Mouse (Mus musculus) liver, postnatal 0 days (tissue): Measurements from ENCODE around the gene Hnrnph3. TPM values are rescaled to one million over a fixed set of nuclear protein-coding genes. Genes with fewer than 3 reads are reported as not detected.

Source experiments
- ATAC-seq: fragments of 200-750 bp; cut with Nextera tagmentation; 2 replicates; pipeline ENCODE4 v1.8.0; 2017; ENCODE audit warnings: mild to moderate bottlenecking, moderate library complexity
- DNase-seq: peaks from one replicate; pipeline ENCODE4 v3.0.0-alpha.2; 2016
- H3K27ac ChIP-seq: fragments of 300-500 bp; sonication (generic); 2 replicates; pipeline ENCODE4 v1.5.1; 2014; ENCODE audit warnings: antibody characterized with exemption, moderate library complexity, mild to moderate bottlenecking, low read depth
- H3K27me3 ChIP-seq: fragments of 300-500 bp; sonication (generic); 2 replicates; pipeline ENCODE4 v1.6.1; 2014; ENCODE audit warnings: low read length, control low read depth, mixed read lengths; ENCODE audit not compliant: insufficient read depth
- H3K36me3 ChIP-seq: fragments of 300-500 bp; sonication (generic); replicated peaks from 2 replicates; pipeline ENCODE4 v1.6.1; 2014; ENCODE audit warnings: mild to moderate bottlenecking, control low read depth, low read length, moderate library complexity, mixed read lengths; ENCODE audit not compliant: insufficient read depth
- H3K4me1 ChIP-seq: fragments of 300-500 bp; sonication (generic); 2 replicates; pipeline ENCODE4 v1.6.1; 2014; ENCODE audit warnings: antibody characterized with exemption, mild to moderate bottlenecking, control low read depth; ENCODE audit not compliant: insufficient read depth
- H3K4me2 ChIP-seq: fragments of 300-500 bp; sonication (generic); 2 replicates; pipeline ENCODE4 v1.6.1; 2014; ENCODE audit warnings: low read depth, mild to moderate bottlenecking, low read length, moderate library complexity, mixed read lengths
- H3K4me3 ChIP-seq: fragments of 300-500 bp; sonication (generic); 2 replicates; pipeline ENCODE4 v1.5.1; 2014; ENCODE audit warnings: low read depth, low read length
- H3K9ac ChIP-seq: fragments of 300-500 bp; sonication (generic); replicated peaks from 2 replicates; pipeline ENCODE4 v1.6.1; 2014; ENCODE audit warnings: mild to moderate bottlenecking, moderate library complexity
- H3K9me3 ChIP-seq: fragments of 300-500 bp; sonication (generic); 2 replicates; pipeline ENCODE4 v1.6.1; 2016; ENCODE audit warnings: mild to moderate bottlenecking, control low read depth, low read length, mixed read lengths
- CTCF ChIP-seq: sonication (generic); IDR thresholded peaks from 2 replicates; pipeline ENCODE4 v1.5.1; 2016; ENCODE audit warnings: antibody characterized with exemption, low read depth
- EP300 ChIP-seq: IDR thresholded peaks from 2 replicates; pipeline ENCODE4 v1.6.1; 2016; ENCODE audit warnings: antibody characterized with exemption, low read depth, mild to moderate bottlenecking
- WGBS: fragments of 180-500 bp; shearing (Covaris S2); extraction: QIAGEN DNeasy Blood & Tissue Kit; methylation state at CpG from one replicate; pipeline ENCODE4 v1.1.7; 2014; ENCODE audit not compliant: insufficient replicate concordance; 5-methylcytosine and 5-hydroxymethylcytosine counted together
- polyA plus RNA-seq: library from polyadenylated mRNA; unstranded; fragments of >200 nt; fragmentation: Nextera tagmentation; extraction: Ambion mirVana; gene quantifications from 2 replicates; pipeline ENCODE4 v1.2.1, GENCODE M21; 2015

Gene Hnrnph3
- polyA plus RNA-seq, 1 experiment from 2014 or later, result 12.4 TPM

- ATAC-seq, result peak; percentile 46
- WGBS, result under 1% methylated on average over 58 of the region's 68 CpGs
- TF ChIP-seq CTCF, result no peak
- TF ChIP-seq EP300, result no peak
- Histone ChIP-seq H3K9me3 (no peaks in the 10 kb centered on the region), H3K4me3 (peak overlapping the region; percentile 99), H3K9ac (peak overlapping the region; percentile 100), H3K36me3 (no peaks in the 10 kb centered on the region), H3K27ac (peak overlapping the region; percentile 100), H3K27me3 (no peaks in the 10 kb centered on the region), H3K4me1 (peaks cover 22% of the 10 kb centered on the region), H3K4me2 (peak overlapping the region; percentile 82)
- DNase-seq, result peak; percentile 72
Observed at GRCm38 (mm10) chr10:63023121-63023748, 782 bp downstream of the Hnrnph3 start.

- no peaks in the 10 kb centered on the region for H3K27me3 ChIP-seq
- peak overlapping the region; percentile 100 for H3K27ac ChIP-seq
- peak overlapping the region; percentile 82 for H3K4me2 ChIP-seq
- H3K36me3 ChIP-seq, result peaks cover 4% of the 10 kb centered on the region; the same call in 1 of the 2 replicates
- no peaks in the 10 kb centered on the region for H3K9me3 ChIP-seq
- peak overlapping the region; percentile 100 for H3K9ac ChIP-seq
- H3K4me1 ChIP-seq, result peaks cover 22% of the 10 kb centered on the region
- TF ChIP-seq CTCF, result no peak
- no peak for TF ChIP-seq EP300
- ATAC-seq (no peak), DNase-seq (no peak)
- H3K4me3 ChIP-seq, result peak overlapping the region; percentile 99
- WGBS, result under 1% methylated on average over 27 of the region's 27 CpGs
Observed at GRCm38 (mm10) chr10:63022541-63023120, 1.4 kb downstream of the Hnrnph3 start.

GRCm38 (mm10) chr10:63021702-63022101, 2.3 kb downstream of the Hnrnph3 start:
- DNase-seq (no peak), ATAC-seq (no peak)
- 24% methylated on average over 4 of the region's 4 CpGs for WGBS
- H3K4me1 ChIP-seq, result peaks cover 22% of the 10 kb centered on the region
- H3K4me3 ChIP-seq, result peak overlapping the region; percentile 99
- H3K27ac ChIP-seq, result no peak overlapping the region
- H3K36me3 ChIP-seq, result peaks cover 14% of the 10 kb centered on the region
- peak overlapping the region; percentile 100 for H3K9ac ChIP-seq
- TF ChIP-seq EP300 (no peak), CTCF (no peak)
- H3K9me3 ChIP-seq, result no peaks in the 10 kb centered on the region
- H3K27me3 ChIP-seq, result no peaks in the 10 kb centered on the region
- H3K4me2 ChIP-seq, result peak overlapping the region; percentile 82

- no peak for ATAC-seq
Observed at GRCm38 (mm10) chr10:63019304-63019703, 4.7 kb downstream of the Hnrnph3 start.

GRCm38 (mm10) chr10:63014168-63014567, 9.8 kb downstream of the Hnrnph3 start:
- TF ChIP-seq EP300, result no peak
- no peak for TF ChIP-seq CTCF
- Histone ChIP-seq H3K4me1 (no peaks in the 10 kb centered on the region), H3K9me3 (no peaks in the 10 kb centered on the region), H3K36me3 (peaks cover 64% of the 10 kb centered on the region), H3K27ac (no peak overlapping the region), H3K9ac (no peak overlapping the region), H3K27me3 (no peaks in the 10 kb centered on the region), H3K4me3 (no peak overlapping the region), H3K4me2 (no peak overlapping the region)
- WGBS, result 88% methylated on average over 9 of the region's 9 CpGs
- ATAC-seq, result no peak
- DNase-seq, result no peak

More at GRCm38 (mm10) chr10:63019304-63019703, 4.7 kb downstream of the Hnrnph3 start:
- TF ChIP-seq CTCF (no peak), EP300 (no peak)
- DNase-seq, result no peak
- H3K36me3 ChIP-seq, result peaks cover 37% of the 10 kb centered on the region
- H3K4me2 ChIP-seq, result no peak overlapping the region
- no peak overlapping the region for H3K27ac ChIP-seq
- 91% methylated on average over 6 of the region's 6 CpGs for WGBS
- H3K9me3 ChIP-seq, result no peaks in the 10 kb centered on the region
- peaks cover 11% of the 10 kb centered on the region for H3K4me1 ChIP-seq
- H3K9ac ChIP-seq, result no peak overlapping the region
- H3K27me3 ChIP-seq, result no peaks in the 10 kb centered on the region
- no peak overlapping the region for H3K4me3 ChIP-seq

- Histone ChIP-seq H3K9ac (no peak overlapping the region), H3K4me1 (no peaks in the 10 kb centered on the region), H3K27ac (no peak overlapping the region), H3K4me2 (no peak overlapping the region), H3K9me3 (no peaks in the 10 kb centered on the region), H3K36me3 (peaks cover 64% of the 10 kb centered on the region), H3K4me3 (no peak overlapping the region), H3K27me3 (no peaks in the 10 kb centered on the region)
- 52% methylated on average over 3 of the region's 3 CpGs for WGBS
- DNase-seq (no peak), ATAC-seq (no peak)
- TF ChIP-seq EP300 (no peak), CTCF (no peak)
Observed at GRCm38 (mm10) chr10:63013476-63013875, 10.5 kb downstream of the Hnrnph3 start.
